Mouse (Mus musculus) T-helper 1 cell (primary cell): ENCODE data around the gene 1700066M21Rik.

Experiments
- in situ Hi-C: fragments of 300-600 bp; cut with MboI, MseI; formaldehyde crosslinking; loops from one replicate; pipeline ENCODE4 v1.15.1; 2025; ENCODE audit warnings: high pct_unique_total_duplicates

Gene 1700066M21Rik

GRCm38 (mm10) chr1:57392417-57392816 lies 15.0 kb downstream of the 1700066M21Rik start:
- in situ Hi-C loops = no loop called here

GRCm38 (mm10) chr1:57394051-57394450 lies 16.6 kb downstream of the 1700066M21Rik start:
- in situ Hi-C loops = no loop called here

GRCm38 (mm10) chr1:57400321-57400720 lies 22.9 kb downstream of the 1700066M21Rik start:
- in situ Hi-C loops = no loop called here

GRCm38 (mm10) chr1:57400877-57401276 lies 23.5 kb downstream of the 1700066M21Rik start:
- in situ Hi-C loops = no loop called here

GRCm38 (mm10) chr1:57402116-57402515 lies 24.7 kb downstream of the 1700066M21Rik start:
- in situ Hi-C loops = no loop called here

GRCm38 (mm10) chr1:57406187-57407151 lies 29.0 kb downstream of the 1700066M21Rik start, which contains the start of the genes Maip1 and Tyw5:
TSS of gene Maip1 (plus strand) at chr1:57406328.
TSS of gene Tyw5 (minus strand) at chr1:57407101.
- in situ Hi-C loops = no loop called here

GRCm38 (mm10) chr1:57408994-57409393 lies 31.6 kb downstream of the 1700066M21Rik start:
- in situ Hi-C loops = no loop called here

- in situ Hi-C loops = no loop called here
These were observed 36.0 kb downstream of the 1700066M21Rik start for GRCm38 (mm10) chr1:57413397-57413796.

- in situ Hi-C loops = loop anchor here (5.0 to 10.0 kb wide), 2 partner anchors 531 to 614 kb away; no protein-coding TSS in a partner anchor
These were observed 46.3 kb downstream of the 1700066M21Rik start for GRCm38 (mm10) chr1:57423696-57424095.

GRCm38 (mm10) chr1:57428368-57429308 lies 51.2 kb downstream of the 1700066M21Rik start:
- in situ Hi-C loops = loop anchor here (10.0 kb wide), 1 partner anchor 526 kb away; no protein-coding TSS in a partner anchor

- in situ Hi-C loops = loop anchor here (10.0 kb wide), 1 partner anchor 525 kb away; no protein-coding TSS in a partner anchor
These were observed 52.5 kb downstream of the 1700066M21Rik start for GRCm38 (mm10) chr1:57429786-57430483.

GRCm38 (mm10) chr1:57433141-57433540 lies 55.7 kb downstream of the 1700066M21Rik start:
- in situ Hi-C loops = no loop called here
